Mouse (Mus musculus) lung, embryonic 14.5 days (tissue): Measurements from ENCODE around the gene Zfp362. TPM values are rescaled to one million over a fixed set of nuclear protein-coding genes. Genes with fewer than 3 reads are reported as not detected.

Source experiments
- ATAC-seq: fragments of 200-750 bp; cut with Nextera tagmentation; 2 replicates; pipeline ENCODE4 v1.8.0; 2017; ENCODE audit warnings: mild to moderate bottlenecking, moderate TSS enrichment, moderate library complexity; ENCODE audit not compliant: insufficient read depth
- DNase-seq: peaks from one replicate; pipeline ENCODE4 v3.0.0-alpha.2; 2015
- H3K27ac ChIP-seq: fragments of 300-500 bp; sonication (generic); 2 replicates; pipeline ENCODE4 v1.5.1; 2014; ENCODE audit warnings: low read depth, mild to moderate bottlenecking, moderate library complexity
- H3K27me3 ChIP-seq: fragments of 300-500 bp; sonication (generic); 2 replicates; pipeline ENCODE4 v1.6.1; 2014; ENCODE audit warnings: low read length, control low read depth; ENCODE audit not compliant: insufficient read depth
- H3K36me3 ChIP-seq: fragments of 300-500 bp; sonication (generic); 2 replicates; pipeline ENCODE4 v1.6.1; 2014; ENCODE audit warnings: control low read depth; ENCODE audit not compliant: insufficient read depth
- H3K4me1 ChIP-seq: fragments of 300-500 bp; sonication (generic); 2 replicates; pipeline ENCODE4 v1.6.1; 2014; ENCODE audit warnings: antibody characterized with exemption, control low read depth; ENCODE audit not compliant: insufficient read depth
- H3K4me2 ChIP-seq: fragments of 300-500 bp; sonication (generic); 2 replicates; pipeline ENCODE4 v1.6.1; 2014; ENCODE audit warnings: mild to moderate bottlenecking
- H3K4me3 ChIP-seq: fragments of 300-500 bp; sonication (generic); 2 replicates; pipeline ENCODE4 v1.5.1; 2014; ENCODE audit warnings: low read depth, low read length
- H3K9ac ChIP-seq: fragments of 300-500 bp; sonication (generic); 2 replicates; pipeline ENCODE4 v1.6.1; 2014
- H3K9me3 ChIP-seq: fragments of 300-500 bp; sonication (generic); 2 replicates; pipeline ENCODE4 v1.6.1; 2016; ENCODE audit warnings: low read depth, low read length, control low read depth
- CTCF ChIP-seq: IDR thresholded peaks from 2 replicates; pipeline ENCODE4 v1.5.1; 2016; ENCODE audit warnings: antibody characterized with exemption, low read depth
- WGBS: fragments of 180-500 bp; shearing (Covaris S2); extraction: QIAGEN DNeasy Blood & Tissue Kit; methylation state at CpG from one replicate; pipeline ENCODE4 v1.1.7; 2014; 5-methylcytosine and 5-hydroxymethylcytosine counted together
- polyA plus RNA-seq: library from polyadenylated mRNA; unstranded; fragments of >200 nt; fragmentation: Nextera tagmentation; extraction: Ambion mirVana; gene quantifications from 2 replicates; pipeline ENCODE4 v1.2.1, GENCODE M21; 2014

Gene Zfp362
- polyA plus RNA-seq, 1 experiment from 2014 or later: 48.0 TPM

DNA sequence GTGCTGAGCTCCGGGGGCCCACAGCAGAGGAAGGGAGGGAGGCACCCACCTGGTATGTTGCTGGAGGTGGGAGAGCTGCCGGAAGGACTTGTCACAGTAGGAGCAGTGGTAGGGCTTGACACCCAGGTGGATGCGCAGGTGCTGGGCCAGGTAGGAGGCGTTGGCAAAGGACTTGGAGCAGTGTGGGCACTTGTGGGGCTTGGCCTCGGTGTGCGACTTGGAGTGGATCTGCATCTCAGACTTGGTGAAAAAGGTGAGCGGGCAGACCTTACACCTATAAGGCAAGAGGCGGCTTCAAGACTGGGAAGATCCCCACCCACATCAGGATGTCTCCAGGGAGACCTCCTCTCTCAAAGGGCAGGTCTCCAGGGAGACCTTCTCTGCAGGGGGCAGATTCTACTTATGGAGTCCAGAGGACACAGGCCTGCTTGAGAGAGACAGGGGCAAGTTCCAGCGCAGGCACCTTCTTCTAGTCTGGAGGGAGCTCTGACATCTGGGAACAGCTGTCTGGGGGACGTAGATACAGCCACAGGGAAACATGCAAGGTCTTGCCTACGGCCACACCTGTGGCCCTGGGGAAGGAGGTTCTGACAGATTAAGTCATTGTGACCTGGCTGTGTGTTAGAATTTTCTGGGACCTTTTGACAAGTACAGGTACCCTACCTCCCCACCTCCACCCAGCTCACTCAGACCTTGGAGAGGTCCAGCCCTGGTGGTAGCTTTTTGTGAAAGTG, 19.8 kb downstream of the Zfp362 start:
- H3K4me1 ChIP-seq: no peaks in the 10 kb centered on the region
- no peak for ATAC-seq
- no peak overlapping the region for H3K4me3 ChIP-seq
- no peak for TF ChIP-seq CTCF
- H3K4me2 ChIP-seq: no peak overlapping the region
- 97% methylated on average over 11 of the region's 11 CpGs for WGBS
- peaks cover 85% of the 10 kb centered on the region for H3K36me3 ChIP-seq
- H3K9me3 ChIP-seq: no peaks in the 10 kb centered on the region
- no peaks in the 10 kb centered on the region for H3K27me3 ChIP-seq
- H3K27ac ChIP-seq: no peak overlapping the region
- no peak overlapping the region for H3K9ac ChIP-seq
- DNase-seq: no peak

DNA sequence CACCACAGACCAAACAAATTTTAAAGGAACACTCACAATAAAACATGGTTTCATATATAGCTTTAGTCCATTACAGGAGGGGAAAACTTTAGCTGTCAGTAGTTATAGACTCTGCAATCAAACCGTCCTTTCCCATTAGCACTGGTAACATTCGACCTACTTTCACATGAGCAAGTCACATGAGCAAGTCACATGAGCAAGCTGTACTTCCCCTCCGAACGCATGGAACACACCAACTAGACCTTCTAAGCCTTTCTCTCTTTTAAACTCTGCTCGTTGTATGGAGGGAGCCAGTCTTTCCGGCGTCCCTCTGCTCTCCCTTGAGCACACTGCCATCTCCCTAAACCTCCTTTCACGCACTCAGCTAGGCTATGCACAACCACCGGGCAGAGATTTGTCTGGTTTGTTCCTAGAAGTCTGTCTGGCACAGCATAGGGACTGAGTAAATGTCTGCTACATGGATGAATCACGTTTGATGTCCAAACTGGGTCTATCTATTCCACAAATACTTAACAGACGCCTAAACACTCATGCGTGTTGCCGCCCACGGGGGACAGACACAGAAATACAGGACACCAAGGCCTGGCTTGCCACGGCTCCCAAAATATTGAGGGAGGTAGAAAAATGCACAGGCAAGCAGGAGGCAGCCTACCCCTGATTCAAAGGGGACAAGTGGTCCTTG, 20.8 kb downstream of the Zfp362 start:
- Histone ChIP-seq H3K4me3 (no peak overlapping the region), H3K27ac (no peak overlapping the region), H3K4me1 (no peaks in the 10 kb centered on the region), H3K9ac (no peak overlapping the region), H3K27me3 (no peaks in the 10 kb centered on the region), H3K4me2 (no peak overlapping the region), H3K9me3 (no peaks in the 10 kb centered on the region), H3K36me3 (peaks cover 91% of the 10 kb centered on the region)
- no peak for TF ChIP-seq CTCF
- ATAC-seq (no peak), DNase-seq (no peak)
- 89% methylated on average over 15 of the region's 15 CpGs for WGBS

DNA sequence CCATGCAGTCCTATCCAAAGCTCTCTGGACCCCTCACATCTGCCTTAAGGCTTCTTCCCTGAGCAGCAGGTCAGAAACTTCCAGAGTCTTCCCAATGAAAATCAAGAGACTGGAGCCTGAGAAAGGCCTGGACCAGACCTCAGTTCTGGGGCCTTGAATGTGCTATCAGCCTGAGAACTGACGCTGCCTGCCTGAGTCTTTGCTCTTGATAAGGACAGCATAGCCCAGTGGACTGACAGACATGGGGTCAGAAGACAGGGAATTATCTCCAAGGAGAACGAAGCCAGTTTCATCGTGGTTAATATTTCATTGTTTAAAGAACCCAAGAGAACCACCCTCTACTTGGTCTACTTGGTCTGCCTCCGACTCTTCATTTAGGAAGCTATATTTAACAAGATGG, 23.2 kb downstream of the Zfp362 start:
- Histone ChIP-seq H3K27me3 (no peaks in the 10 kb centered on the region), H3K4me2 (no peak overlapping the region), H3K4me1 (no peaks in the 10 kb centered on the region), H3K9me3 (no peaks in the 10 kb centered on the region), H3K4me3 (no peak overlapping the region), H3K9ac (no peak overlapping the region), H3K36me3 (peaks cover 96% of the 10 kb centered on the region), H3K27ac (no peak overlapping the region)
- no peak for ATAC-seq
- DNase-seq: no peak
- WGBS: 57% methylated on average over 4 of the region's 4 CpGs
- no peak for TF ChIP-seq CTCF

DNA sequence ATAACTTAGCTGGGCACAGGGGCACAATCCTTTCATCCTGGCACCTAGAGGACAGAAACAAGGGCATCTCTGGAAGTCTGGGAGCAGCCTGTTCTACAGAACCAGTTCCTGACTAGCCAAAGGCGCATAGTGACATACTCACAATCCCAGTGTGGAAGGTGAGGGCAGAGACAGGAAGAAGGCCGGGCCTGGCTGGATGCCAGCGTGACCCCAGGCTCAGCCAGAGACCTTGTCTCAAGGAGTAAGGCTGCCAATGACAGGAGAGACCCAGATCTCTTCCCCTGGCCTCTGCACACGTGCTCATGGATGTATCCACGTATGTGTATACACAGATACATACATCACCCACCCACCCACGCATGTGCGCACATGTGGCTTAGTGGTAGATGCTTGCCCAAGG, 23.8 kb downstream of the Zfp362 start:
- no peak for ATAC-seq
- Histone ChIP-seq H3K9me3 (no peaks in the 10 kb centered on the region), H3K27ac (no peak overlapping the region), H3K9ac (no peak overlapping the region), H3K4me3 (no peak overlapping the region), H3K4me2 (no peak overlapping the region), H3K36me3 (peaks cover 96% of the 10 kb centered on the region), H3K27me3 (no peaks in the 10 kb centered on the region), H3K4me1 (no peaks in the 10 kb centered on the region)
- no peak for DNase-seq
- WGBS: 83% methylated on average over 7 of the region's 7 CpGs
- no peak for TF ChIP-seq CTCF

DNA sequence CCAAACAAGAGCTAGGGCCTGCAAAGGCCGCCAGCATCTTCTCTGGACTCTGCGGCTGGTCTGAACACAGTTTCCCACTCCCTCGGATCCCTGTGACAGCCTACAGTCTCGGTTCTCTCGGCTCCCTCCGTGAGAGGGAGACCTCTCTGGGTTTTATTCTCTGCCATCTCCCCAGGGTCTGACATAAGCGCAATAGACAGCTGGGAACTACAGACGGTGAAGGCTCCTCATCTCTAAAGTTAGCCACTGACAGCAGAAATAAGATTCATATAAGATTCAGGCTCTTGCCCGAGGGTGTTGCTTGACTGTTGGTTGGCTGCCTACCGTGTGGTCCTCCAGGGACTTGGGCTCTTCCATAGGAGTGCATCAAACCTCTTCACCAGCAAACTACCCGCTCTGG, 28.3 kb downstream of the Zfp362 start:
- Histone ChIP-seq H3K27me3 (no peaks in the 10 kb centered on the region), H3K9ac (no peak overlapping the region), H3K4me1 (no peaks in the 10 kb centered on the region), H3K9me3 (no peaks in the 10 kb centered on the region), H3K4me3 (no peak overlapping the region), H3K36me3 (peaks cover 99% of the 10 kb centered on the region), H3K27ac (no peak overlapping the region), H3K4me2 (no peak overlapping the region)
- ATAC-seq: no peak
- no peak for TF ChIP-seq CTCF
- DNase-seq: no peak
- WGBS: 79% methylated on average over 11 of the region's 11 CpGs

DNA sequence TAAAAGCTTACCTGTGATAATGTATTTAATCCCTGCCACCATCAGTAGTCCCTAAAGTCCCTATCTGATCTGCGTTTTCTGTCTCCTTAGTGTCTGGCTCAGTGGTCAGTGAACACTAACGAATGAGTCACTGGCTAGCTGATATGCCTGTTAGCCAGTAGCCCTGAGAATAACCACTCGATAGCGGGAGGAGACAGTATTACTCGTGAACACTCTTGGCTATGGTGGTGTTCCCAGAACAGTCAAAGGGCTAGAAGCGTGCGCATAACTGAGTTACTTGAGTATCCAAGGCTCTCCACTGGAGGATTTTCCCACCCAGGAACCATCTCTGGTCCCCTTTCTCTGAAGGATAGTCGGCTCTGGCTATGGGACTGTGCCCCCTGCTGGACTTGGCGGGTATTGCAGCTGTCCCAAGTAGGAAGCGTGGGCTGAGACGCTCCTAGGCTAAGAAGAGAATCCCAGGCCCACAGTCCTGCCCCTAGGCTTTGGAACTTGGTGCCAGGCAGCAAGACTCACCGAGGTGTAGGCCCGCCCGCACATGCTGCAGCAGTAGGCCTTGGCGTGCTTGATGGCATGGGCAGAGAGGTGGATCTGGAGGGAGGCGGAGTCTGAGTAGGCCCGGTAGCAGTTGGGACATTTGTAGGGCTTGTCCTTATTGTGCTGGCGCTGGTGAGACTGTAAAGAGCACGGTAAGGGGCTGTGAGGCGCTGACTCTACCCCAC, 29.1 kb downstream of the Zfp362 start:
- H3K4me1 ChIP-seq: no peaks in the 10 kb centered on the region
- H3K9ac ChIP-seq: no peak overlapping the region
- H3K9me3 ChIP-seq: no peaks in the 10 kb centered on the region
- H3K27me3 ChIP-seq: no peaks in the 10 kb centered on the region
- 50% methylated on average over 20 of the region's 20 CpGs for WGBS
- peak; percentile 99 for TF ChIP-seq CTCF
- H3K27ac ChIP-seq: no peak overlapping the region
- ATAC-seq (peak; percentile 52), DNase-seq (peak; percentile 87)
- H3K4me3 ChIP-seq: no peak overlapping the region
- peaks cover 99% of the 10 kb centered on the region for H3K36me3 ChIP-seq
- H3K4me2 ChIP-seq: no peak overlapping the region

DNA sequence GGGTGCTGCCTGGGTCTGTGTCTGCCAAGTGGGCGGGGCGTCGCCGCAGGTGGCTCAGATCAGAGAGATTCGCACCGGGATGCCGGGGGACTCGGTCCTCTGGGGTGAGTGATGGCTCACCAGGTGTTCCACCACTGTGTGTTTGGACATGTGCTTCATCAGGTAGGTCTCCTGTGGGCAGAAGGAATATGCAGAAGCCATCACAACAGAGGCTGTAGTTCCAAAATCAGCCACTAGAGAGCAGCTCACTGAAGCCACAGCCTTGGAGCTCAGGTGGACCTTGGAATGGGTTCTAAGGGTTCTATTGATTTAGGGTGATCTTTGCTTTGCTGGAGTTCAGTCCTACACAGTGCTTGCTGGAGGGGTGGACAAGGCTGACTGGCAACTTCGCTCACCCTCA, 31.4 kb downstream of the Zfp362 start:
- Histone ChIP-seq H3K4me2 (no peak overlapping the region), H3K9ac (no peak overlapping the region), H3K36me3 (peaks cover 77% of the 10 kb centered on the region), H3K4me1 (no peaks in the 10 kb centered on the region), H3K27ac (no peak overlapping the region), H3K9me3 (no peaks in the 10 kb centered on the region), H3K27me3 (no peaks in the 10 kb centered on the region), H3K4me3 (no peak overlapping the region)
- DNase-seq (peak; percentile 75), ATAC-seq (no peak)
- WGBS: 84% methylated on average over 9 of the region's 9 CpGs
- peak; percentile 78 for TF ChIP-seq CTCF
